Mouse (Mus musculus) stomach, postnatal 0 days (tissue): ENCODE measurements around the gene Gm7954.
"Not testable (repeated sequence)": the region's sequence is repeated elsewhere in the genome, so short reads cannot be mapped to it uniquely, and the experiment has no call there.

Experiments
- CTCF ChIP-seq: IDR thresholded peaks from 2 replicates; pipeline ENCODE4 v1.5.1; 2016; ENCODE audit warnings: antibody characterized with exemption, low read depth, mild to moderate bottlenecking, moderate library complexity
- EP300 ChIP-seq: optimal IDR thresholded peaks from 2 replicates; pipeline ENCODE3; 2016; ENCODE audit warnings: antibody characterized with exemption

GRCm38 (mm10) chr14:41408181-41408580 is 45.1 kb downstream of the Gm7954 start, which contains the start of gene Gm6482:
- TF ChIP-seq CTCF, EP300: not testable (repeated sequence)
